Mouse (Mus musculus) midbrain, embryonic 15.5 days (tissue): ENCODE results near the gene St13. TPM values are rescaled to one million over a fixed set of nuclear protein-coding genes. Genes with fewer than 3 reads are reported as not detected.

ENCODE experiments used
- ATAC-seq: fragments of 200-750 bp; cut with Nextera tagmentation; replicated peaks from 2 replicates; pipeline ENCODE4 v1.8.0; 2017; ENCODE audit warnings: moderate TSS enrichment
- H3K27ac ChIP-seq: fragments of 300-500 bp; sonication (generic); 2 replicates; pipeline ENCODE4 v1.5.1; 2015; ENCODE audit warnings: mild to moderate bottlenecking, inconsistent platforms
- H3K27me3 ChIP-seq: fragments of 300-500 bp; sonication (generic); replicated peaks from 2 replicates; pipeline ENCODE4 v1.6.1; 2015; ENCODE audit warnings: inconsistent platforms
- H3K36me3 ChIP-seq: fragments of 300-500 bp; sonication (generic); replicated peaks from 2 replicates; pipeline ENCODE4 v1.6.1; 2015; ENCODE audit warnings: inconsistent platforms
- H3K4me1 ChIP-seq: fragments of 300-500 bp; sonication (generic); 2 replicates; pipeline ENCODE4 v1.6.1; 2015; ENCODE audit warnings: inconsistent platforms
- H3K4me2 ChIP-seq: fragments of 300-500 bp; sonication (generic); 2 replicates; pipeline ENCODE4 v1.6.1; 2015; ENCODE audit warnings: inconsistent platforms, mild to moderate bottlenecking, moderate library complexity
- H3K4me3 ChIP-seq: fragments of 300-500 bp; sonication (generic); 2 replicates; pipeline ENCODE4 v1.5.1; 2015; ENCODE audit warnings: mild to moderate bottlenecking, inconsistent platforms
- H3K9ac ChIP-seq: fragments of 300-500 bp; sonication (generic); 2 replicates; pipeline ENCODE4 v1.6.1; 2015; ENCODE audit warnings: mild to moderate bottlenecking, inconsistent platforms
- H3K9me3 ChIP-seq: fragments of 300-500 bp; sonication (generic); 2 replicates; pipeline ENCODE4 v1.6.1; 2016; ENCODE audit warnings: inconsistent platforms
- WGBS: fragments of 180-500 bp; shearing (Covaris S2); methylation state at CpG from one replicate; pipeline ENCODE4 v1.1.7; 2015; ENCODE audit warnings: mixed read lengths; 5-methylcytosine and 5-hydroxymethylcytosine counted together
- polyA plus RNA-seq: library from polyadenylated mRNA; unstranded; fragments of >200 nt; fragmentation: Nextera tagmentation; extraction: Ambion mirVana; gene quantifications from 2 replicates; pipeline ENCODE4 v1.2.1, GENCODE M21; 2015

St13 gene
- polyA plus RNA-seq, 1 experiment from 2014 or later: 190 TPM

DNA sequence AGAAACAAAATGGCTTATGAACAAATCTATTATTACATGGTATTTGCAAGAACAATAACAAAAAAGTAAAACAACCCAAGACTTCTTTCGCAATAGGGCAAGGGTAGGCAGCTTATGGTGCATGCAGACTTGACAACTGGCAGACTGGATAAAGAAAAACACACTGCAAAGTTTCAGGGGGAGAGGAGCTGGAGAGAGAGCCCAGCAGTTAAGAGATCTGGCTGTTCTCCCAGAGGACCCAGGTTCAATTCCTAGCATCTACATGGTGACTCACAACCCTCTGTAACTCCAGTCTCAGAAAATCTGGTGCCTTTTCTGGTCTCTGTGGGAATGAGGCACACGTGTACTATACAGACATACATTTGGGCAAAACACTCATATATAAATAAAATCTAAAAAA lies 58.5 kb downstream of the St13 start:
- Histone ChIP-seq H3K4me2 (no peak overlapping the region), H3K27me3 (no peaks in the 10 kb centered on the region), H3K27ac (no peak overlapping the region), H3K9ac (no peak overlapping the region), H3K9me3 (no peaks in the 10 kb centered on the region), H3K36me3 (peaks cover 4% of the 10 kb centered on the region; the same call in 1 of the 2 replicates), H3K4me1 (no peaks in the 10 kb centered on the region), H3K4me3 (no peak overlapping the region)
- 93% methylated on average over 2 of the region's 2 CpGs for WGBS
- no peak for ATAC-seq

DNA sequence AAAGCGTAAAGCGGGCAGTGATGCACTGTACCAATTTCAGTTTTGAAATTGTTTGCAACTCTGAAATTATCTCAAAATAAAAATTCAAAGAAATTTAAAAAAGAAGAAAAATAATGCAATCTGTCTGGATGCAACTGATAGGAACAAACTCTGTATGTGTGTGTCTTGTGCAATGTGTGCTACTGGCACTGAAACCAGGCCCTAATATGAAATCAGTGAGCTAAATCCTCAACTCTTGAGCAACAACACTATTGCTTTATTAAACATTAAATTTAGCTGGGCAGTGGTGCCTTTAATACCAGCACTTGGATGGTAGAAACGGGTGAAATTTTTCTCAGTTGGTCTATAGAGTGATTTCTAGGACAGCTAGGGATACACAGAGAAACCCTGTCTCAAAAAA lies 60.7 kb downstream of the St13 start:
- no peaks in the 10 kb centered on the region for H3K4me1 ChIP-seq
- 95% methylated on average over 3 of the region's 3 CpGs for WGBS
- H3K27me3 ChIP-seq: no peaks in the 10 kb centered on the region
- no peak overlapping the region for H3K27ac ChIP-seq
- no peaks in the 10 kb centered on the region for H3K9me3 ChIP-seq
- H3K4me2 ChIP-seq: no peak overlapping the region
- H3K36me3 ChIP-seq: peaks cover 11% of the 10 kb centered on the region; the same call in 1 of the 2 replicates
- no peak for ATAC-seq
- no peak overlapping the region for H3K9ac ChIP-seq
- H3K4me3 ChIP-seq: no peak overlapping the region

DNA sequence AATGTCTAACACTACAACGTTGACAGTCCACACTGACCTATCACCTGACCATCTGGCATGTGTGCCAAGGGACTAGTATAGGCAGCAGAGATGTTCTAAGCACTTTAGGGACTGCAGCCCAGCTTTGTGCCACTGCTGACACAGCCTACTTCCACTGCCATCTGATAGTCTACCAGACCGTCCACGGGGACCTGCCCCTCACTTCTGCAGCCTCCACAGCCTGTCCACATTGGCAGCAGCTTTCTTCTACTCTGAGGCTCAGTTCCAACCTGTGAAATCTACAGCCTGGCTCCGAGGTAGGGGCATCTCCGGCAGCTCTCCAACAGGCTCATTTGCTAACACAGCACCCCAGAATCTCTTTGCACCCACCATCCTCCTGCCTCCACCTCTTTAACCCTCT lies 63.4 kb downstream of the St13 start:
- H3K9ac ChIP-seq: no peak overlapping the region
- peaks cover 17% of the 10 kb centered on the region; the same call in 1 of the 2 replicates for H3K36me3 ChIP-seq
- H3K27ac ChIP-seq: no peak overlapping the region
- H3K4me2 ChIP-seq: no peak overlapping the region
- no peaks in the 10 kb centered on the region for H3K9me3 ChIP-seq
- H3K4me3 ChIP-seq: no peak overlapping the region
- ATAC-seq: no peak
- no peaks in the 10 kb centered on the region for H3K4me1 ChIP-seq
- no peaks in the 10 kb centered on the region for H3K27me3 ChIP-seq
- 95% methylated on average over 5 of the region's 5 CpGs for WGBS

DNA sequence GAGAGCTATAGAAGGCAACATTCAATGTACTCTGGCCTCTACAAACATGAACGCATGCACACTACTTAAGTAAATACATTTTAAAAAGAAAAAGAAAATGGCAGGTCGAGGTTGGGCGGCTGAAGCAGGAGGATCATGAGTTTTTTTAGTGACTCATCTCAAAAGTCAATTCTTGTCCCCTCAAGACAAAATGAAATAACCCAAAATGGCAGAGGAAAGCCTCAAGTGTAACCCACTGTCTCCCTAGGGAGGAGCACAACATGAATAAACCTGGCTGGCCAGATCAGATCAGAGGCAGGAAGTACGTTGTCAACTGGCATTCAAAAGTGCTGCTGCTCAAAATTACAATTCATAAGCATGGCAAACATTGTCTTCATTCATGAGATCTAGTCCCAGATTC lies 67.4 kb downstream of the St13 start:
- Histone ChIP-seq H3K4me2 (no peak overlapping the region), H3K27me3 (no peaks in the 10 kb centered on the region), H3K36me3 (peaks cover 17% of the 10 kb centered on the region; the same call in 1 of the 2 replicates), H3K4me1 (no peaks in the 10 kb centered on the region), H3K27ac (no peak overlapping the region), H3K4me3 (no peak overlapping the region), H3K9me3 (no peaks in the 10 kb centered on the region), H3K9ac (no peak overlapping the region)
- ATAC-seq: no peak
- 90% methylated on average over 4 of the region's 4 CpGs for WGBS

DNA sequence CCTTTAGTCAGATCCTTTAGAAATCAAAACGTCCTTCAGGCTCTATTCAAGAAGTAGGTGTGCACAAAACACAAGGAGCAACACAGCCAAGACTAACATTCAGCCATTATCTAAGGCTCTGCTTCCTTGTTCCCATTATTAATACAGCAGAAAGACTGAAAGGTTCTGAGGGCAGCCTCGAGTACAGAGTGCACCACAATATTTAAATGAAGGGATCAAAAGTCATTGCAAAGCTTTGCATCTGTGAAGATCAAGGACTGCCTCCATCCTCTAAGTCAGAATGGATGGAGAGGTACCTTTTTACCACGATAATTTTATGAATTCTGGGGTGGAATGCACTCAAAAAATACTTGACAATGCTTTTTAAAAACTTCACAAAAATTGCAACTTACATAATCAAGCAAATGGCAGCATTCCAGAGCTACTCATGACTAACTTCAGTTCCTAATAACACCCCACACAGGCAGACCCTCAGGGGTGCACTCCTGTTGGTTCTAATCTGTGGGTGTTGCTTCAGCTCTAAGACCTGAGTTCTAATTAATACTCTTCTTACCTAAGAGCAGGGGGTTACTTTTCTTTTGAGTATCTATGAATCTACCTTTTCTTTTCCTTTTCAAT lies 69.0 kb downstream of the St13 start:
- H3K4me1 ChIP-seq: no peaks in the 10 kb centered on the region
- no peak overlapping the region for H3K27ac ChIP-seq
- H3K4me2 ChIP-seq: no peak overlapping the region
- no peaks in the 10 kb centered on the region for H3K9me3 ChIP-seq
- no peak overlapping the region for H3K9ac ChIP-seq
- H3K4me3 ChIP-seq: no peak overlapping the region
- no peaks in the 10 kb centered on the region for H3K27me3 ChIP-seq
- 64% methylated on average over 3 of the region's 3 CpGs for WGBS
- H3K36me3 ChIP-seq: peaks cover 24% of the 10 kb centered on the region; the same call in 1 of the 2 replicates
- ATAC-seq: no peak

DNA sequence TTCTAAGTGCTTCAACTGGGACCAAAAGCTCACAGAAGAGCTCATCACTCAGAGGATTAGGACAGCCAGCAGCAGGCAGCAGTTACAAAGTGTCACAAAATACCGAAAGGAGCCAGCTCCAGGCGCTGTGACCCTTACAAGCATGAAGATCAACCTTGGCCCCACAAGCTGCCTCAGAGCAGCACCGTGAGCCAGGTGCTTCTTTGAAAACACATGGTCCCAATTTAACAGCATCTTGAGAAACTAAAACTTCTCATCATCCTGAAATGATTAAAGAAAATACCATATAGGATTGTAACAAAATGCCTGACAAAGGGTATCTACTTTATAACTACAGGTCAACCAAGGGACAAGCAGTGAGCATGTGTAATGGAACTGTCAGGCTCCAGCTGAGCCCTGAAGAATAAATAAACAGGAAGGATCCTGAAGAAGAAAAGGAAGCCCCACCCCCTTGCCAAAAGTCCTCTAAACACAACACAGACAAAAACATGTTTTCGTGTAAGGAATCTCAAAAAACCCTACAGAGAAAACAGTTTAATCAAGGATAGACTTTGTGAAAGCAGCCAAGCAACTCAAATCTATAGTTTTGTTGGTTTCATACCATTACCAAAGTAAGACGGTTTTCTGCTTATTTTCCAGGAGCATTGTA lies 70.0 kb downstream of the St13 start:
- ATAC-seq: no peak
- Histone ChIP-seq H3K4me1 (no peaks in the 10 kb centered on the region), H3K27me3 (no peaks in the 10 kb centered on the region), H3K27ac (no peak overlapping the region), H3K4me2 (no peak overlapping the region), H3K4me3 (no peak overlapping the region), H3K9me3 (no peaks in the 10 kb centered on the region), H3K9ac (no peak overlapping the region), H3K36me3 (peaks cover 18% of the 10 kb centered on the region; the same call in 1 of the 2 replicates)
- WGBS: 74% methylated on average over 5 of the region's 5 CpGs

DNA sequence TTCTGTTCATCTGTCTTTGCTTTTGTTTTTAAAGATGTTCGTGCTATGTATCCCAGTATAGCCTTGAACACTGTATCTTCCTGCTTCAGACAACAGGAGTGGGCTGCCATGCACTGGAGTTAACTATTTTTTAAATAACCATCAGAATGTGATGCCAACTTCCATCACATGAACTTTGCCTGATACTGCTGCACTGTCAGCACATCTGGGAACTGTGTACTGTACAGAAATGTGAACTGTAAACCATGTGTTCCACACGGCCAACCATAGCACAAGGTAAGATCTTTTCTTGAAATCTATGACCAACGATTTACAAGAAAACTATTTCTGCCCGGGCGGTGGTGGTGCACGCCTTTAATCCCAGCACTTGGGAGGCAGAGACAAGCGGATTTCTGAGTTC lies 72.4 kb downstream of the St13 start:
- no peak overlapping the region for H3K9ac ChIP-seq
- no peaks in the 10 kb centered on the region for H3K27me3 ChIP-seq
- peaks cover 12% of the 10 kb centered on the region; the same call in 1 of the 2 replicates for H3K36me3 ChIP-seq
- H3K9me3 ChIP-seq: no peaks in the 10 kb centered on the region
- H3K4me1 ChIP-seq: no peaks in the 10 kb centered on the region
- no peak overlapping the region for H3K4me2 ChIP-seq
- WGBS: 97% methylated on average over 7 of the region's 7 CpGs
- ATAC-seq: no peak
- H3K4me3 ChIP-seq: no peak overlapping the region
- H3K27ac ChIP-seq: no peak overlapping the region

DNA sequence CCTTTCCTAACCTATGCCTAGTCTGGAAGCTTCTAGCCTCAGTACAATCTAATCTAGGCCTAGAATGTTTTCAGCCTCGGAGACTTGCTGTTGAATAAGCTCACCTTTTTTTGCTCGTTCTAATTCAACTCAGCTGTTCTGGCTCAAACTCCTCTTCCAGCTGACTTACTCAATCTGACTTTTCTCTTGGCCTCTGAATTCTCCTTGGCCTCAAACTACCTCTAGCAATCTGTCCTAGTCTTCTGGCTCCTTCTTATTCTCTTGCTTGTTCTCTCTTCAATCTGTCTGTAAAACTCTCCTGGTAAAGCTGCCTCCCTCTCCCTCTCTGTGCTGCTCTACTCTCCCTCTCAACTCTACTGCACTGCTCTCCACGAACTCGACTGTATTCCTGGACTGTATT lies 74.9 kb downstream of the St13 start:
- Histone ChIP-seq H3K36me3 (peaks cover 25% of the 10 kb centered on the region), H3K4me3 (no peak overlapping the region), H3K4me1 (no peaks in the 10 kb centered on the region), H3K9ac (no peak overlapping the region), H3K27me3 (no peaks in the 10 kb centered on the region), H3K4me2 (no peak overlapping the region), H3K27ac (no peak overlapping the region), H3K9me3 (no peaks in the 10 kb centered on the region)
- 83% methylated on average over 4 of the region's 4 CpGs for WGBS
- no peak for ATAC-seq

DNA sequence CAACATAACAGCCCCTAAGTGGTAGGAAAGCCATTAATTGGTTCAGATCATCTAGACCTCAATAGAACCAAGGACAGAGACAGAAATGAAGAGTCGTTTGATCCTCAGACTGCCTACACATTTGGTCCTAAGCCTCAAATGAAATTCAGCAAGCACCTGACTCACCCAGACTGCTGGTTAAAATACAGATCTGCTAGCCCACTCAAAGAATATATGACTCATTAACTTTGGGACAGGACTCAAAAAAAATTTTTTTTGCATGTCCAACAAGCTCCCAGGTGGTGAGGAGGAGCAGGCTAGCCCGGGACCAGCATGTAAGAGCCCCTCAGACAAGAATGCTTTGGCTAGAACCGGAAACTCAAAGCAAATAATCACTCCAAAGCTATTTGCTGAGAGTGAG lies 79.7 kb downstream of the St13 start:
- Histone ChIP-seq H3K4me1 (no peaks in the 10 kb centered on the region), H3K4me3 (no peak overlapping the region), H3K9ac (no peak overlapping the region), H3K27me3 (no peaks in the 10 kb centered on the region), H3K9me3 (no peaks in the 10 kb centered on the region), H3K4me2 (no peak overlapping the region), H3K27ac (no peak overlapping the region), H3K36me3 (peaks cover 23% of the 10 kb centered on the region)
- 90% methylated on average over 3 of the region's 3 CpGs for WGBS
- no peak for ATAC-seq

DNA sequence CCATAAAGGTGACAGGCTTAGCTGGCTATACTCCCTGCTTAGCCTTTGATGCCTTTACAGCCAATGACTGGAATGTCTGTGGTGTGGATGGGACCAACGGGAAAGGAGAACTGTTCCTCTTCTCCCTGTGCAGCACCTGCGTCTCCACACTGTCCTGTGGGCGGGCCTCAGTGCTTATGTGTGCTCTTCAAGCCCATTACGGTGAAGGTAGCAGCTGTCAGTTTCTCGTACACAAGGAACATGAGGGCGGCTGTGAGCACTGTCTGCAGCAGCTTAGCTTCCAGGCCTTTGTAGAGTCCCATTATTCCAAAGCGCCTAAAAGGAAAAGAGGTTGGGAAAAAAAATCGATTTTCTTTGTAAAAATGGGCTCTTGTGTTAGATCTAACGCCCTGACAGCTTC lies 80.4 kb downstream of the St13 start:
- Histone ChIP-seq H3K4me2 (no peak overlapping the region), H3K36me3 (peaks cover 23% of the 10 kb centered on the region), H3K9me3 (no peaks in the 10 kb centered on the region), H3K27ac (no peak overlapping the region), H3K9ac (no peak overlapping the region), H3K4me3 (no peak overlapping the region), H3K27me3 (no peaks in the 10 kb centered on the region), H3K4me1 (no peaks in the 10 kb centered on the region)
- ATAC-seq: no peak
- WGBS: 93% methylated on average over 9 of the region's 9 CpGs

DNA sequence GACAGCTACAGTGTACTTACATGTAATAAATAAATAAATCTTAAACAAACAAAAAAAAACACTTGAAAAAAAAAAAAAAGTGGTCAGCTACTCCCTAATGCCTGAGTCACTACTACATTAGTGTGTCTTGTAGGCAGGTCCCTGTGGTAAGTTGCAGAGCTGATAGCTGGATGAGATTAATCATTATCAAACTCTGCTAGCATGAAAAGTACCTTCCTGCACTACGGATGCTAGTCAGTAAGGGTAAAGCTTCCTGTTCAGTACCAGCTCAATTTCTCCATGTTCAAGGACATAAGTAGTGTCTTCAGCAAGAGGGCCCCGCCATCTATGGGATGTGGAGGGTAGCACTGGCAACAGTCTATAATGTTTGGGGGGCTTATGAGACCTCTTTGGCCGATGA lies 85.9 kb downstream of the St13 start:
- 92% methylated on average over 3 of the region's 3 CpGs for WGBS

More for the DNA sequence above, 85.9 kb downstream of the St13 start:
- H3K27ac ChIP-seq: no peak overlapping the region
- no peak for ATAC-seq
- H3K36me3 ChIP-seq: no peaks in the 10 kb centered on the region; the same call in 1 of the 2 replicates
- H3K9ac ChIP-seq: no peak overlapping the region
- H3K4me1 ChIP-seq: no peaks in the 10 kb centered on the region
- no peaks in the 10 kb centered on the region for H3K27me3 ChIP-seq
- no peak overlapping the region for H3K4me3 ChIP-seq
- H3K9me3 ChIP-seq: no peaks in the 10 kb centered on the region
- no peak overlapping the region for H3K4me2 ChIP-seq
